Mouse (Mus musculus) heart, adult 2 months (tissue): Measurements from ENCODE around the gene Tmem206. TPM values are rescaled to one million over a fixed set of nuclear protein-coding genes. Genes with fewer than 3 reads are reported as not detected.

Source experiments
- DNase-seq, 2 experiments: peaks; one replicate each; pipeline ENCODE4 v3.0.0; 2021
- H3K27ac ChIP-seq: fragments of 200-600 bp; 2 replicates; pipeline ENCODE4 v1.8.1; 2022
- H3K27me3 ChIP-seq: fragments of 200-500 bp; 2 replicates; pipeline ENCODE4 v1.6.1; 2012; ENCODE audit warnings: mild to moderate bottlenecking, low read length, inconsistent platforms, mixed read lengths; ENCODE audit not compliant: control insufficient read depth, insufficient read depth
- H3K36me3 ChIP-seq: fragments of 200-500 bp; 2 replicates; pipeline ENCODE4 v1.6.1; 2012; ENCODE audit warnings: low read length, inconsistent platforms; ENCODE audit not compliant: control insufficient read depth, insufficient read depth
- H3K4me1 ChIP-seq: fragments of 200-500 bp; 2 replicates; pipeline ENCODE4 v1.6.1; 2011; ENCODE audit warnings: low read length; ENCODE audit not compliant: control insufficient read depth, insufficient read depth
- H3K4me3 ChIP-seq: fragments of 200-600 bp; 2 replicates; pipeline ENCODE4 v1.8.1; 2022
- H3K79me2 ChIP-seq: fragments of 200-500 bp; replicated peaks from 2 replicates; pipeline ENCODE4 v1.6.1; 2012; ENCODE audit warnings: mild to moderate bottlenecking, inconsistent platforms, low read length, moderate library complexity, mixed read lengths; ENCODE audit not compliant: control insufficient read depth, insufficient read depth
- H3K9ac ChIP-seq: fragments of 200-500 bp; 2 replicates; pipeline ENCODE4 v1.6.1; 2012; ENCODE audit warnings: low read depth, mild to moderate bottlenecking, control low read depth, inconsistent platforms, low read length, mixed read lengths
- CTCF ChIP-seq: fragments of 200-600 bp; IDR thresholded peaks from 2 replicates; pipeline ENCODE4 v1.8.1; 2022; ENCODE audit warnings: antibody characterized with exemption, mild to moderate bottlenecking, moderate library complexity
- EP300 ChIP-seq: fragments of 200-500 bp; IDR thresholded peaks from 2 replicates; pipeline ENCODE4 v1.6.1; 2011; ENCODE audit warnings: low read depth, low read length, control low read depth; ENCODE audit not compliant: insufficient read depth
- POLR2A ChIP-seq: fragments of 200-500 bp; IDR thresholded peaks from 2 replicates; pipeline ENCODE4 v1.6.1; 2011; ENCODE audit warnings: mild to moderate bottlenecking, low read depth, low read length, control low read depth; ENCODE audit not compliant: insufficient read depth
- WGBS: fragments of 180-500 bp; shearing (Covaris S2); methylation state at CpG from one replicate; pipeline ENCODE4 v1.1.7; 2018; 5-methylcytosine and 5-hydroxymethylcytosine counted together
- intact Hi-C: fragments of 180-260 bp; cut with DNase I; formaldehyde crosslinking; loops from one replicate; pipeline ENCODE4 v1.15.1; 2025
- polyA plus RNA-seq: library from polyadenylated mRNA; depleted of rRNA; stranded (reverse); fragments of >200 nt; gene quantifications from 2 replicates; pipeline ENCODE4 v1.2.3, GENCODE M21; 2012
- total RNA-seq, 2 experiments: library from RNA; stranded (reverse); gene quantifications; 2 replicates each; pipeline ENCODE4 v1.2.3; 2021

Tmem206 gene
- total and polyA plus RNA-seq, 3 experiments, result 3.3 to 3.9 (median 3.6) TPM

DNA sequence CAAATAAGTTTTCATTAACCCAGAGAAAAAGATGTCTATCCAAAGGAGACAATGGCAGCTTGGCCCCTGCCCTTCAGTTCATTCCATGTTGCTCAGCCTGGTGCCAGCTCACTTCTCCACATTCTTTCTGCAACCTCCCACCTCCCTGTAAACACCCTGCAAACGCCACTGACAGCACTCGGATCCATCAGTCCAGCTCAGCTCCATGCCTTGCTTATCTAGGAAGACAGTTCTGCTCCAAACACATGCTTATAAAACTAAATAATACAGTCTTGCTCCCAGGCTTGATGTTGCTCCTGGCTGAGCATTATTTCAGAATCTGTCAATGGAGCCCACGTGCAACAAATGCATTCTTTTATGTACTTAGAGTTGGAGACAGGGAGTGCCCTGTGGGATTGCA, 29.9 kb upstream of the Tmem206 start:
- Histone ChIP-seq H3K79me2 (no peaks in the 10 kb centered on the region), H3K27ac (peak overlapping the region; percentile 69; the same call in 1 of the 2 replicates), H3K4me3 (no peak overlapping the region), H3K4me1 (peaks cover 9% of the 10 kb centered on the region), H3K9ac (no peak overlapping the region), H3K27me3 (no peaks in the 10 kb centered on the region), H3K36me3 (no peaks in the 10 kb centered on the region)
- TF ChIP-seq CTCF (no peak), POLR2A (no peak), EP300 (no peak)
- no peak for DNase-seq
- intact Hi-C loops, result no loop called here
- WGBS, result 28% methylated on average over 3 of the region's 3 CpGs

- H3K9ac ChIP-seq, result peak overlapping the region; percentile 25; the same call in 1 of the 2 replicates
- peak overlapping the region; percentile 69 for H3K27ac ChIP-seq
- peaks cover 9% of the 10 kb centered on the region for H3K4me1 ChIP-seq
- no peaks in the 10 kb centered on the region for H3K27me3 ChIP-seq
- H3K4me3 ChIP-seq, result no peak overlapping the region
- peak; percentile 71 to 81 for DNase-seq
- intact Hi-C loops, result no loop called here
- no peaks in the 10 kb centered on the region for H3K36me3 ChIP-seq
- no peak for TF ChIP-seq CTCF
- 0 out of 2 replicates have a peak, but pooled peaks have one; percentile 23 for TF ChIP-seq POLR2A
- WGBS, result 31% methylated on average over 5 of the region's 5 CpGs
- H3K79me2 ChIP-seq, result no peaks in the 10 kb centered on the region
These were observed 29.3 kb upstream of the Tmem206 start for GRCm38 (mm10) chr1:191296445-191296844.

DNA sequence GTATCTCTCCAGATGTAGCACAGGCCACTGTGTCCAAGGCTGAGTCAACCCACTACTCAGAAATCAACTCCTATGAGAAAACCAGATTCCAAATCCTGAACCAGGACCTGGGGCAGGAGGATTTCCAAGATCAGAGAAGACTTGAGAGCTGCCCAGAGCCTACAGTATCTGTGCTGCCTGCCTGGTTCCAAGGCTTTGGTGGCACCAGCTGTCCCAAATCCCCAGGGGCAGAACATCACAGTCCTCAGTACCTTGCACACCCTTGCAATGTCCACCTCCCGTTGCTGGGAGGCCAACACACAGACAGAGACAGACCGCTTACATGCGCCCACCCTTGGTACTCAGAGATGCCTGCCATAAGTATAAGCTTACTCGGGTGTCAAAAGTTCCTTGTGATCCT, 27.4 kb upstream of the Tmem206 start:
- H3K36me3 ChIP-seq, result no peaks in the 10 kb centered on the region
- peak overlapping the region; percentile 90 for H3K27ac ChIP-seq
- H3K4me1 ChIP-seq, result peaks cover 7% of the 10 kb centered on the region
- intact Hi-C loops, result no loop called here
- TF ChIP-seq EP300 (no peak), POLR2A (no peak), CTCF (no peak)
- WGBS, result 89% methylated on average over 4 of the region's 4 CpGs
- no peak overlapping the region for H3K4me3 ChIP-seq
- H3K79me2 ChIP-seq, result no peaks in the 10 kb centered on the region
- H3K27me3 ChIP-seq, result no peaks in the 10 kb centered on the region
- H3K9ac ChIP-seq, result no peak overlapping the region
- DNase-seq, result no peak

GRCm38 (mm10) chr1:191299215-191299942, 26.3 kb upstream of the Tmem206 start:
- no peaks in the 10 kb centered on the region for H3K79me2 ChIP-seq
- H3K27me3 ChIP-seq, result no peaks in the 10 kb centered on the region
- peak overlapping the region; percentile 45 for H3K9ac ChIP-seq
- peak overlapping the region; percentile 90 for H3K27ac ChIP-seq
- intact Hi-C loops, result no loop called here
- peak; percentile 65; the same call in 1 of the 2 replicates for TF ChIP-seq POLR2A
- TF ChIP-seq EP300, result peak; percentile 89; the same call in 1 of the 2 replicates
- peak; percentile 80 for TF ChIP-seq CTCF
- peak; percentile 63 to 76 for DNase-seq
- 34% methylated on average over 11 of the region's 11 CpGs for WGBS
- no peaks in the 10 kb centered on the region for H3K36me3 ChIP-seq
- H3K4me1 ChIP-seq, result peaks cover 7% of the 10 kb centered on the region
- H3K4me3 ChIP-seq, result peak overlapping the region; percentile 39

- Histone ChIP-seq H3K9ac (no peak overlapping the region), H3K27me3 (no peaks in the 10 kb centered on the region), H3K4me3 (no peak overlapping the region), H3K4me1 (peaks cover 3% of the 10 kb centered on the region), H3K36me3 (no peaks in the 10 kb centered on the region), H3K79me2 (no peaks in the 10 kb centered on the region), H3K27ac (peak overlapping the region; percentile 77)
- 44% methylated on average over 4 of the region's 4 CpGs for WGBS
- TF ChIP-seq EP300, result no peak
- TF ChIP-seq CTCF, result no peak
- TF ChIP-seq POLR2A, result no peak
- peak; percentile 43 to 64 for DNase-seq
- intact Hi-C loops, result no loop called here
These were observed 23.8 kb upstream of the Tmem206 start for GRCm38 (mm10) chr1:191301903-191302302.

DNA sequence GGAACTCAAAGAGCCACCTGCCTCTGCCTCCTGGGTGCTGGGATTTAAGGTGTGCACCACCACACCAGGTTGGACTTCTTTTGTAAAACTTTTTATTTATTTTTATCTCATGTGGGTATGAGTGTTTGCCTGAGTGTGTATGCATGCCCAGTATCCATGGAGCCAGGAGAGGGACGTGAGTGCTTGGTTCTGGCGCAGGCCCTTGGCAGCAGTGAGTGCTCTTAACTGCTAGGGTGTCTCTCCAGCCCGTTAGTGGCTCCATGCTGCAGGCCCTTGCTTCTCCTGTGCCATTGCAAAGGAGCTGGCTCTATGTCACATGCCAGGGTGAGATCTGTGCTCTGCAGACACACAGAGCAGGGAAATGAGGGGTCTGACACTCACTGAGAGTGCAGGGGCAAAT, 22.0 kb upstream of the Tmem206 start:
- H3K27ac ChIP-seq, result no peak overlapping the region

More for the DNA sequence above, 22.0 kb upstream of the Tmem206 start:
- no peak overlapping the region for H3K9ac ChIP-seq
- no peaks in the 10 kb centered on the region for H3K27me3 ChIP-seq
- no peaks in the 10 kb centered on the region for H3K36me3 ChIP-seq
- WGBS, result 47% methylated on average over 3 of the region's 3 CpGs
- intact Hi-C loops, result no loop called here
- no peak overlapping the region for H3K4me3 ChIP-seq
- H3K79me2 ChIP-seq, result no peaks in the 10 kb centered on the region
- H3K4me1 ChIP-seq, result peaks cover 3% of the 10 kb centered on the region
- DNase-seq, result peak in 1 of 2 experiments; percentile 32
- TF ChIP-seq POLR2A, result no peak
- no peak for TF ChIP-seq CTCF
- no peak for TF ChIP-seq EP300
